Mouse (Mus musculus): Measurements from ENCODE around the gene Slc2a13.

- TF ChIP-seq CTCF (IDR thresholded peaks at IDR 0.05; ENCODE audit: low read depth), result no peak
- TF ChIP-seq EP300 (IDR thresholded peaks at IDR 0.05; ENCODE audit: low read depth), result no peak
Measured at GRCm38 (mm10) chr15:91282822-91283221, 290.2 kb downstream of the Slc2a13 start.
